In the genomic region with DNA sequence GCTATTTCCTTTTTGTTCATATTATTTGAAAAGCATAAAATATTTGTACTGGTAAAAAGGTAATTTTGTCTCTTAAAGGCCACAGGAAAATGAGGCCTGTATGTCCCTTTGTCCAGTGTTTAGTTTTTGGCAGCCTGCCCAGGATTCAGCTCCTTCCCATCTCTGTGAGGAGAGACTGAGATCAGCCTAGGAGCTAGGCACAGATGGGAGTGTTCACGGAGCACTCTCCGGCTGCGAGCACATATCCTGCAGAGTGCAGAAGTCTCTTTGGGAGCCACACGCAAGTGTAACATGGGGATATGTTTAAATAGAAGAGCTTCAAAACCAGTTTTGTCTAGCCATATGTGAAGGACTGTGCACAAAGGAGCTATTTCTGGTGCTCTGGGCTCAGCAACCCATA, we compare ENCODE assay signal across 8 mouse cellular contexts.
DNase-seq lines count a peak whose midpoint lies in the region; ATAC-seq and TF ChIP-seq lines count a peak whose summit lies in the region.

No protein-coding gene starts in this region.

- peak; percentile 53 to 76 for DNase-seq in cerebellum, postnatal 25 days
- DNase-seq in heart, adult 9 months (ENCODE audit: low spot score in 2 of 2): peak; percentile 37 to 41
- peak in 1 of 2 experiments; percentile 40 for DNase-seq in left cerebral cortex, adult 2 months (ENCODE audit: extremely low spot score in 1 of 2, low spot score in 2 of 2)
- DNase-seq in urinary bladder, postnatal 36 days (ENCODE audit: low spot score in 2 of 2): no peak

- H3K27me3 ChIP-seq in intestine, embryonic 16.5 days (replicated peaks; ENCODE audit: control insufficient read depth, insufficient read depth, low read length): no peaks in the 10 kb centered on the region
- no peaks in the 10 kb centered on the region for H3K27me3 ChIP-seq in intestine, postnatal 0 days (replicated peaks; ENCODE audit: control insufficient read depth, insufficient read depth, low read length)
- no peaks in the 10 kb centered on the region for H3K27me3 ChIP-seq in neural tube, embryonic 14.5 days (ENCODE audit: control insufficient read depth, insufficient read depth, low read length)

- no peaks in the 10 kb centered on the region for H3K4me1 ChIP-seq in intestine, embryonic 16.5 days (ENCODE audit: control insufficient read depth, insufficient read depth, low read length)
- no peaks in the 10 kb centered on the region for H3K4me1 ChIP-seq in intestine, postnatal 0 days (replicated peaks; ENCODE audit: control insufficient read depth, insufficient read depth, low read length)
- peaks cover 52% of the 10 kb centered on the region for H3K4me1 ChIP-seq in neural tube, embryonic 14.5 days (ENCODE audit: control insufficient read depth, insufficient read depth, low read length)

- no peak overlapping the region for H3K27ac ChIP-seq in intestine, embryonic 16.5 days (ENCODE audit: low read length)
- no peak overlapping the region for H3K27ac ChIP-seq in intestine, postnatal 0 days (ENCODE audit: low read depth, low read length)
- peak overlapping the region; percentile 77 for H3K27ac ChIP-seq in left cerebral cortex, adult 2 months
- H3K27ac ChIP-seq in neural tube, embryonic 14.5 days (ENCODE audit: low read depth, low read length): peak overlapping the region; percentile 85

- H3K4me2 ChIP-seq in intestine, embryonic 16.5 days (ENCODE audit: low read depth, low read length): no peak overlapping the region
- no peak overlapping the region for H3K4me2 ChIP-seq in intestine, postnatal 0 days (replicated peaks; ENCODE audit: low read depth)
- H3K4me2 ChIP-seq in neural tube, embryonic 14.5 days (ENCODE audit: low read depth, low read length): no peak overlapping the region

- intact Hi-C loops in left cerebral cortex, adult 2 months (cut with DNase I): loop anchor here (5.0 kb wide), 1 partner anchor 70 kb away; no protein-coding TSS in a partner anchor

- no peaks in the 10 kb centered on the region for H3K9me3 ChIP-seq in intestine, embryonic 16.5 days (ENCODE audit: control insufficient read depth, low read length)
- H3K9me3 ChIP-seq in intestine, postnatal 0 days (ENCODE audit: control insufficient read depth): no peaks in the 10 kb centered on the region
- H3K9me3 ChIP-seq in neural tube, embryonic 14.5 days (ENCODE audit: control insufficient read depth, low read length): no peaks in the 10 kb centered on the region

- 47% methylated on average over 4 of the region's 4 CpGs for WGBS in intestine, embryonic 16.5 days
- 67% methylated on average over 4 of the region's 4 CpGs for WGBS in intestine, postnatal 0 days
- WGBS in neural tube, embryonic 14.5 days: 13% methylated on average over 4 of the region's 4 CpGs

- H3K36me3 ChIP-seq in intestine, embryonic 16.5 days (ENCODE audit: control insufficient read depth, insufficient read depth, low read length): no peaks in the 10 kb centered on the region
- no peaks in the 10 kb centered on the region for H3K36me3 ChIP-seq in intestine, postnatal 0 days (ENCODE audit: control insufficient read depth, insufficient read depth)
- no peaks in the 10 kb centered on the region for H3K36me3 ChIP-seq in neural tube, embryonic 14.5 days (ENCODE audit: control insufficient read depth, insufficient read depth, low read length)

- H3K9ac ChIP-seq in intestine, embryonic 16.5 days (ENCODE audit: low read depth, low read length): no peak overlapping the region
- no peak overlapping the region for H3K9ac ChIP-seq in intestine, postnatal 0 days (ENCODE audit: low read depth, low read length)
- H3K9ac ChIP-seq in neural tube, embryonic 14.5 days (replicated peaks; ENCODE audit: low read depth, low read length): no peak overlapping the region; the same call in 1 of the 2 replicates

- no peak for TF ChIP-seq CTCF in intestine, postnatal 0 days (IDR thresholded peaks at IDR 0.05; ENCODE audit: low read depth)
- no peak for TF ChIP-seq CTCF in left cerebral cortex, adult 2 months (IDR thresholded peaks at IDR 0.05)

- ATAC-seq in intestine, embryonic 16.5 days: 0 out of 2 replicates have a peak, but pooled peaks have one; percentile 59
- ATAC-seq in intestine, postnatal 0 days: no peak
- ATAC-seq in neural tube, embryonic 14.5 days (ENCODE audit: low read depth): no peak
- no peak for ATAC-seq in activated CD4-positive, CD25-positive, alpha-beta regulatory T cell, adult 4 months

- H3K4me3 ChIP-seq in intestine, embryonic 16.5 days (ENCODE audit: low read length): no peak overlapping the region
- no peak overlapping the region for H3K4me3 ChIP-seq in intestine, postnatal 0 days (ENCODE audit: low read depth, low read length)
- no peak overlapping the region for H3K4me3 ChIP-seq in left cerebral cortex, adult 2 months
- H3K4me3 ChIP-seq in neural tube, embryonic 14.5 days (ENCODE audit: low read depth, low read length): no peak overlapping the region

Comparison
In these comparisons a context has a peak if more than half of its experiments do, and no peak if none do; other contexts are left out.
1. H3K27ac ChIP-seq: peak in left cerebral cortex, adult 2 months (single experiment) and neural tube, embryonic 14.5 days (single experiment); none in intestine, embryonic 16.5 days (single experiment) and intestine, postnatal 0 days (single experiment).
2. DNase-seq: peak in cerebellum, postnatal 25 days (2 of 2) and heart, adult 9 months (2 of 2); none in urinary bladder, postnatal 36 days (0 of 2).